Mouse (Mus musculus) stomach, embryonic 14.5 days (tissue): ENCODE measurements around the gene Enpp1. TPM values are rescaled to one million over a fixed set of nuclear protein-coding genes. Genes with fewer than 3 reads are reported as not detected.

Source experiments
- ATAC-seq: fragments of 200-750 bp; cut with Nextera tagmentation; 2 replicates; pipeline ENCODE4 v1.8.0; 2017; ENCODE audit warnings: low read depth, moderate TSS enrichment; ENCODE audit not compliant: insufficient number of reproducible peaks, insufficient read depth, low FRiP score
- H3K27ac ChIP-seq: fragments of 300-500 bp; sonication (generic); 2 replicates; pipeline ENCODE4 v1.5.1; 2014; ENCODE audit warnings: mild to moderate bottlenecking, low read length, moderate library complexity, mixed read lengths
- H3K27me3 ChIP-seq: fragments of 300-500 bp; sonication (generic); 2 replicates; pipeline ENCODE4 v1.6.1; 2014; ENCODE audit warnings: low read length, control low read depth, mixed read lengths; ENCODE audit not compliant: control insufficient read depth, insufficient read depth
- H3K36me3 ChIP-seq: fragments of 300-500 bp; sonication (generic); 2 replicates; pipeline ENCODE4 v1.6.1; 2014; ENCODE audit warnings: mild to moderate bottlenecking, control low read depth, low read length, moderate library complexity, mixed read lengths; ENCODE audit not compliant: control insufficient read depth, insufficient read depth
- H3K4me1 ChIP-seq: fragments of 300-500 bp; sonication (generic); 2 replicates; pipeline ENCODE4 v1.6.1; 2014; ENCODE audit warnings: low read length, control low read depth, mixed read lengths; ENCODE audit not compliant: control insufficient read depth, insufficient read depth
- H3K4me2 ChIP-seq: fragments of 300-500 bp; sonication (generic); replicated peaks from 2 replicates; pipeline ENCODE4 v1.6.1; 2014; ENCODE audit warnings: low read depth, low read length, control low read depth
- H3K4me3 ChIP-seq: fragments of 300-500 bp; sonication (generic); 2 replicates; pipeline ENCODE4 v1.5.1; 2014; ENCODE audit warnings: low read depth, low read length, control low read depth
- H3K9ac ChIP-seq: fragments of 300-500 bp; sonication (generic); replicated peaks from 2 replicates; pipeline ENCODE4 v1.6.1; 2014; ENCODE audit warnings: low read depth, mild to moderate bottlenecking, control low read depth, low read length, moderate library complexity, mixed read lengths
- H3K9me3 ChIP-seq: fragments of 300-500 bp; sonication (generic); 2 replicates; pipeline ENCODE4 v1.6.1; 2016; ENCODE audit warnings: low read depth, low read length, control low read depth; ENCODE audit not compliant: control insufficient read depth
- WGBS: fragments of 180-500 bp; shearing (Covaris S2); extraction: QIAGEN DNeasy Blood & Tissue Kit; methylation state at CpG from one replicate; pipeline ENCODE4 v1.1.7; 2014; 5-methylcytosine and 5-hydroxymethylcytosine counted together
- polyA plus RNA-seq: library from polyadenylated mRNA; unstranded; fragments of >200 nt; fragmentation: Nextera tagmentation; extraction: Ambion mirVana; gene quantifications from 2 replicates; pipeline ENCODE4 v1.2.1, GENCODE M21; 2014

The Enpp1 gene
- polyA plus RNA-seq, 1 experiment from 2014 or later, result 8.3 TPM

GRCm38 (mm10) chr10:24638306-24639070 is 73.5 kb downstream of the Enpp1 start:
- WGBS, result 16% methylated on average over 10 of the region's 10 CpGs
- Histone ChIP-seq H3K27me3 (no peaks in the 10 kb centered on the region), H3K36me3 (no peaks in the 10 kb centered on the region), H3K9ac (no peak overlapping the region), H3K27ac (peak overlapping the region; percentile 70; the same call in 1 of the 2 replicates), H3K4me3 (no peak overlapping the region), H3K9me3 (no peaks in the 10 kb centered on the region), H3K4me2 (peak overlapping the region; percentile 6; the same call in 1 of the 2 replicates), H3K4me1 (peaks cover 11% of the 10 kb centered on the region; the same call in 1 of the 2 replicates)
- no peak; the same call in 1 of the 2 replicates for ATAC-seq

DNA sequence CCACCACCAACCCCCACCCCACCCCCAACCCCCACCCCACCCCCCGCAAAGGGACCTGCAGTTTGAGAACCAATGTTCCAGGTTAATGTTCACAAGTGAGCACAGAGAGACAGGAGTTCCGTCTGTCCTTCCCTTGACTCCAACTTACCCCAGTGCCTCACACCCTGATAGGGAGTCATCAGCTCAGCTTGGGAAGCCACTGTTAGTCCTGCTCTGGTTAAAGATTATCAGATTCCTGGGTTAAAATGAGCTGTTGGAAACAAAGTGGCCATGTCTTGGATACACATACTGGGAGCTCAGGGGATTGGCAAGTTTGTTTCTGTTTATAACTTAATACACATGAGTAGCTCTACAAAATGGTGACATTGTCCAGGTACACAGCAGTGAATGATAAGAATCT is 75.0 kb downstream of the Enpp1 start:
- ATAC-seq, result no peak
- Histone ChIP-seq H3K27ac (no peak overlapping the region), H3K27me3 (no peaks in the 10 kb centered on the region), H3K36me3 (no peaks in the 10 kb centered on the region), H3K9me3 (no peaks in the 10 kb centered on the region), H3K4me2 (no peak overlapping the region), H3K4me3 (no peak overlapping the region), H3K4me1 (peaks cover 11% of the 10 kb centered on the region; the same call in 1 of the 2 replicates), H3K9ac (no peak overlapping the region)
- 77% methylated on average over 2 of the region's 2 CpGs for WGBS

GRCm38 (mm10) chr10:24635884-24636283 is 76.1 kb downstream of the Enpp1 start:
- 82% methylated on average over 10 of the region's 10 CpGs for WGBS
- Histone ChIP-seq H3K4me2 (no peak overlapping the region), H3K27me3 (no peaks in the 10 kb centered on the region), H3K4me3 (no peak overlapping the region), H3K9ac (no peak overlapping the region), H3K27ac (no peak overlapping the region), H3K9me3 (no peaks in the 10 kb centered on the region), H3K4me1 (peaks cover 11% of the 10 kb centered on the region; the same call in 1 of the 2 replicates), H3K36me3 (no peaks in the 10 kb centered on the region)
- no peak for ATAC-seq

DNA sequence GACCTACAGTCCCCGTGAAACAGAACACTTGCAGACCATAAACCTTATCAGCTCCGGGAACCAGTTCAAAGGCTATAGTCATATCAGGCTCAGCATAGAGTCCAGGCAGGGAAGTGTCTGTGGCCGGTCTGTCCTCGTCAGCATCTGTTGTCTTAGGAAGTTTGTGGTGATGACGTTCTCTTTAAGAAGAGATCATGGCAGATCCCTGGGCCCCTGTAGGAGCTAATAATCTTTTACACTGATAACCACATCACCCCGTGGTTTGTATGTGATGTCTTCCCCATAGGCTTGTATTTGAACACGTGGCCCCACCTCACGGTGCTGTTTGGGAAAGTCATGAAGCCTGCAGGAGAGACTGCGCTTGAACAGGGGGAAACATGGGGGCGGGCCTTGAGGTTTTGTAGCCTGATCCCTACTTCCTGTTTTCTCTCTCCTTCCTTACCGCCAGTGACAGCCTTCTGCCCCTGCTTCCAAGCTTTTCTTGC is 76.6 kb downstream of the Enpp1 start:
- ATAC-seq, result no peak
- H3K36me3 ChIP-seq, result no peaks in the 10 kb centered on the region
- peaks cover 11% of the 10 kb centered on the region; the same call in 1 of the 2 replicates for H3K4me1 ChIP-seq
- H3K9me3 ChIP-seq, result no peaks in the 10 kb centered on the region
- no peaks in the 10 kb centered on the region for H3K27me3 ChIP-seq
- no peak overlapping the region for H3K9ac ChIP-seq
- 68% methylated on average over 11 of the region's 11 CpGs for WGBS
- no peak overlapping the region for H3K27ac ChIP-seq
- no peak overlapping the region for H3K4me2 ChIP-seq
- no peak overlapping the region for H3K4me3 ChIP-seq

GRCm38 (mm10) chr10:24634288-24634687 is 77.7 kb downstream of the Enpp1 start:
- no peaks in the 10 kb centered on the region for H3K9me3 ChIP-seq
- peaks cover 11% of the 10 kb centered on the region; the same call in 1 of the 2 replicates for H3K4me1 ChIP-seq
- H3K36me3 ChIP-seq, result no peaks in the 10 kb centered on the region
- peak; percentile 7; the same call in 1 of the 2 replicates for ATAC-seq
- no peak overlapping the region for H3K4me2 ChIP-seq
- peak overlapping the region; percentile 21; the same call in 1 of the 2 replicates for H3K27ac ChIP-seq
- WGBS, result 57% methylated on average over 9 of the region's 9 CpGs
- no peak overlapping the region for H3K4me3 ChIP-seq
- no peak overlapping the region for H3K9ac ChIP-seq
- no peaks in the 10 kb centered on the region for H3K27me3 ChIP-seq

DNA sequence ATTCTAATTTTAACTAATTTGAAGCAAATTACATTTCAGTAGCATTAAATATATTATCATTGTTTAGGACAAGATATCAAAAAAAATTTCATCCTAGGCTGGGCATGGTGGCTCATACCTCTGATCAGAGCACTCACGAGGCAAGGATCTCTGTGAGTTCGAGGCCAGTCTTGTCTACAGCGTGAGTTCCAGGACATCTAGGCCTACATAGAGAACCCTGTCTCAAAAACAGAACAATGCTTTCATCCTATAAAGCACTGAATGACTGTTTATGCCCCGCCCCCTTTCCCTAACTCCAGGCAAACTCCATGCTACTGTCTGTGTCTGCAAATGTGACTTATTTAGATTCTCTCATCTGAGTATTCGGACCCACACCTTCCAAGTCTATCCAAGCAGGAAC is 80.8 kb downstream of the Enpp1 start:
- Histone ChIP-seq H3K4me3 (no peak overlapping the region), H3K36me3 (no peaks in the 10 kb centered on the region), H3K9me3 (no peaks in the 10 kb centered on the region), H3K27me3 (no peaks in the 10 kb centered on the region), H3K4me1 (peaks cover 5% of the 10 kb centered on the region; the same call in 1 of the 2 replicates), H3K27ac (no peak overlapping the region), H3K4me2 (no peak overlapping the region), H3K9ac (no peak overlapping the region)
- WGBS, result 90% methylated on average over 5 of the region's 5 CpGs
- no peak for ATAC-seq

- no peak overlapping the region for H3K9ac ChIP-seq
- H3K4me3 ChIP-seq, result no peak overlapping the region
- peaks cover 5% of the 10 kb centered on the region; the same call in 1 of the 2 replicates for H3K4me1 ChIP-seq
- H3K27ac ChIP-seq, result no peak overlapping the region
- no peak overlapping the region for H3K4me2 ChIP-seq
- no peaks in the 10 kb centered on the region for H3K9me3 ChIP-seq
- H3K36me3 ChIP-seq, result no peaks in the 10 kb centered on the region
- H3K27me3 ChIP-seq, result no peaks in the 10 kb centered on the region
- ATAC-seq, result no peak
- WGBS, result 27% methylated on average over 18 of the region's 18 CpGs
Measured at GRCm38 (mm10) chr10:24630469-24631081, 81.4 kb downstream of the Enpp1 start.

DNA sequence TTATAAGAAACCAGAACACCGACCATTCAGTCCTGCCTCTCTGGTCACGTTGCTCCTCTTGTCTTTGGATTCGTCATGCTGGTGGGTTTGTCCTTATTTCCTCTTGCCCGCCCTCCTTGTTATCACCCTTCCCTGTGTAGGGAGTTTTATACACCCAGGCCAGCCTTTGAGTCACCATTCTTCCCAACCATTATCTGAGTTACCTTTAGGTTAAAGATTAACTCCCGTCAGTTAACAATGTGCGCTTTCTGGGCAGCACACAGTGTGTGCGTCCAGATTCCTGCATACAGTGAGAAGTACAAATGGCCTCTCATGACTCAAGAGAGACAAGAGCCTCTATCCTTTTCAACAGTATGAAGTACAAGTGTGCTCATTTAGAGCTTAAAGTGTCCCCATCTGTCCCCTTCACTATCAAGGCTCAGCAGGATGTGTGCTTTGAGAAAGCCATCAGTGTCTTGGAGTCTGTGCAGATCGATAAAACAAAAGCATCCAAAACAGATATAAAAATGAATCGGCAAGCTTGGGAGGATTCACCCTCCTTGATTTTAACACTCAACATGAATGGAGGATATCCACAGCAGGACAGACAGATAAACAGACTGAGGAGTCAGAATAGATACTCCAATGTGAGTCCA is 82.8 kb downstream of the Enpp1 start:
- Histone ChIP-seq H3K36me3 (no peaks in the 10 kb centered on the region), H3K4me2 (peak overlapping the region; percentile 27), H3K27me3 (no peaks in the 10 kb centered on the region), H3K27ac (peak overlapping the region; percentile 85), H3K4me1 (peaks cover 5% of the 10 kb centered on the region; the same call in 1 of the 2 replicates), H3K4me3 (no peak overlapping the region), H3K9ac (no peak overlapping the region), H3K9me3 (no peaks in the 10 kb centered on the region)
- WGBS, result 60% methylated on average over 9 of the region's 9 CpGs
- ATAC-seq, result peak; percentile 89
